Mouse (Mus musculus) ovary, adult 18-20 months (tissue): Measurements from ENCODE around the gene Tas2r123.

Experiments used
- DNase-seq: peaks from one replicate; pipeline ENCODE4 v3.0.0; 2022; ENCODE audit warnings: low spot score, mixed read lengths

The Tas2r123 gene

DNA sequence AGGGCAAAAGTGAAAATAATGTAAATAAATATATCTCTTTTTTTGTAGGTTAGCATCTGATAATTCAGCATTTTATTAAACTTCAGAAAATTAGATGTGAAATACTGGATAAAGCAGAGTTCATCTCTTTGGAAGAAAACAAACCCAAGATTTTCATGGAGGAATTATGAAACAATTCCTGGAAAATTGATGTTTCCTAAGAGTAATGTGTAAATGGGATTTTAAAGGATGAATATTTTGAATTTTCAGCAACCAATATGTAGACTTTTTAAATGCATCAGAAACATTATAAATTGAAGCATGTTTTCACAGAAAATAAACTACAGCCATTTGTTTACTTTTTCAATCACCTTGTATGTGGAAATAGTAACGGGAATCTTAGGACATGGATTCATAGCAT lies at the start of gene Tas2r123:
Tas2r123 (plus strand) TSS at position 301 of the 400 bp plus-strand sequence.
- DNase-seq = no peak

DNA sequence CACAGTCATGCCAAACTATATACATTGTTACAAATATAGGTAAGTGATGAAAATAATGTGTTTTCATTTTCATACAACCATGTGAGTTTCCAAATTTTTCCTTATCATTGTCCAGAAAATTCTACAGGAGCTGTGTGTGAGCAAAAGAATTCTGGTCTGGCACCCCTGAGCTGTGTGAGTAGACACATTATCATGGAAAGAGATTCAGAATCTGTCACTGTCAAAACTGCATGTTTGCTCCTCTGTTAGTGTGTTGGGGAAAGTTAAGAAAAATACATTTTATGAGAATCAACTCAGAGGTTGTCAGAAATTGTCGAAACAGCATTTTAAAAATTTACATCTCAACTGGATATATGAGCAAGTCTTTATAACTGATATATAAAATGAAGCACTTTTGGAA lies 44.4 kb upstream of the Tas2r123 start, which contains the start of gene Tas2r117:
Tas2r117 (plus strand) TSS at position 301 of the 400 bp plus-strand sequence.
- DNase-seq = no peak

DNA sequence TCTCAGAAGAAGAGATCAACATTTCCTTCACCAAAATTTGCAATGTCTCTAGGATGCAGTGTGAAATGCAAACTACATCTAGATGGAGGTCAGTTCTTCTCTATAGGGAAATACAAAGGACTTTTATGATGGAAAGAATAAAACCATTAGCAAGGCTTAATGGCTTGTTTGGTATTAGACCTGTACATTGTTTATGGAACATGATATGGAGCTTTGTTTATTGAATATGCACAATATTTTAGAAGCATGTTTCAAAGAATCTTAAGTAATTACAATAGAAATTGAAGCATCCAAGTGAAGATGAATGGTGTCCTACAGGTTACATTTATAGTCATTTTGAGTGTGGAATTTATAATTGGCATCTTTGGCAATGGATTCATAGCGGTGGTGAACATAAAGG lies 8.2 kb downstream of the Tas2r123 start, which contains the start of gene Tas2r116:
Tas2r116 (plus strand) TSS at position 301 of the 400 bp plus-strand sequence.
- DNase-seq = no peak

DNA sequence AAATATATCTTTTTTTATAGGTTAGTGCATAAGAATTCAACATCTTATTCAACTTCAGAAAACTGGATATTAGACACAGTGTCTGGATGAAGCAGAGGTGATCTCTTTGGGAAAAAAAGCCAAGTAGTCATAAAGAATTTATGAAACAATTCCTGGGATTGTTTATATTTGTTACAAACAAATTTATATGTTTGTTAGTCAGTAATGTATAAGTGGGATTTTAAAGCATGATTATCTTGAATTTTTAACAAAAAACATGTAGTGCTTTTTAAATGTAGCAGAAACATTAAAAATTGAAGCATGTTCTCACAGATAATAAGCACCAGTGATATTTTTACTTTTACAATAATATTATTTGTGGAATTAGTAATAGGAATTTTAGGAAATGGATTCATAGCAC lies 20.8 kb downstream of the Tas2r123 start, which contains the start of gene Tas2r110:
Tas2r110 (plus strand) TSS at position 301 of the 400 bp plus-strand sequence.
- no peak for DNase-seq

DNA sequence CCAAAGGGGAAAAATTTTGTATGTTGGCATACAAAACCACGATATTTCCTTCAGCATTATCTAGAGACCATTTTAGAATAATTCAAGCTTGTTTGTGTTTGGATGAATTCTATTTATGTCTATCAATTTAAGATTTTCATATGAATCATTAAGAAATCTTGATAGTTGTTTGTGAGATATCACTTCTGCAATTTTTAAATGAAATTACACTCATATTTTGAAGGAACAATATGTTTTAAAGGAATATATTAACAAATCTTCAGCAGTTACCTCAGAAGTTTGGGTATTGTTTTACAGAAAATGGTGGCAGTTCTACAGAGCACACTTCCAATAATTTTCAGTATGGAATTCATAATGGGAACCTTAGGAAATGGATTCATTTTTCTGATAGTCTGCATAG lies 45.8 kb downstream of the Tas2r123 start, which contains the start of gene Tas2r113:
Tas2r113 (plus strand) TSS at position 301 of the 400 bp plus-strand sequence.
- DNase-seq = no peak
